ENCODE assay signal across 10 mouse cellular contexts in genomic region chr5:134468158-134468765, GRCm38 (mm10). TPM values are rescaled to one million over a fixed set of nuclear protein-coding genes. Genes with fewer than 3 reads are reported as not detected.
DNase-seq lines count a peak whose midpoint lies in the region; ATAC-seq and TF ChIP-seq lines count a peak whose summit lies in the region.
"Had no signal": no experiment of that assay in that cellular context is flagged by ENCODE, and none has a peak within 500 bp of the region (broad histone marks: within the 10 kb centered on the region; RNA-seq: fewer than 3 reads in every experiment).

No protein-coding gene starts in this region.

- H3K4me3 ChIP-seq in intestine, postnatal 0 days (ENCODE audit: low read depth, low read length): no peak overlapping the region
- H3K4me3 ChIP-seq in intestine, embryonic 15.5 days (replicated peaks): no peak overlapping the region
- H3K4me3 ChIP-seq in midbrain, embryonic 15.5 days: no peak overlapping the region
- H3K4me3 ChIP-seq: myocyte had no signal

- no peak for DNase-seq in kidney, adult 9 months
- DNase-seq in gastrocnemius, postnatal 4 days (ENCODE audit: low spot score in 2 of 2): no peak

- no peaks in the 10 kb centered on the region for H3K9me3 ChIP-seq in intestine, postnatal 0 days (ENCODE audit: control insufficient read depth)
- H3K9me3 ChIP-seq in intestine, embryonic 15.5 days: no peaks in the 10 kb centered on the region
- no peaks in the 10 kb centered on the region for H3K9me3 ChIP-seq in midbrain, embryonic 15.5 days

- H3K4me1 ChIP-seq in intestine, postnatal 0 days (replicated peaks; ENCODE audit: control insufficient read depth, insufficient read depth, low read length): no peaks in the 10 kb centered on the region
- peaks cover 21% of the 10 kb centered on the region for H3K4me1 ChIP-seq in intestine, embryonic 15.5 days (replicated peaks)
- peaks cover 13% of the 10 kb centered on the region for H3K4me1 ChIP-seq in midbrain, embryonic 15.5 days

- H3K9ac ChIP-seq in intestine, postnatal 0 days (ENCODE audit: low read depth, low read length): 0 out of 2 replicates have a peak overlapping the region, but pooled peaks have one; percentile 17
- no peak overlapping the region for H3K9ac ChIP-seq in intestine, embryonic 15.5 days
- no peak overlapping the region for H3K9ac ChIP-seq in midbrain, embryonic 15.5 days

- H3K4me2 ChIP-seq in intestine, postnatal 0 days (replicated peaks; ENCODE audit: low read depth): no peak overlapping the region
- no peak overlapping the region for H3K4me2 ChIP-seq in intestine, embryonic 15.5 days (replicated peaks)
- H3K4me2 ChIP-seq in midbrain, embryonic 15.5 days: no peak overlapping the region

- H3K27me3 ChIP-seq in intestine, postnatal 0 days (replicated peaks; ENCODE audit: control insufficient read depth, insufficient read depth, low read length): no peaks in the 10 kb centered on the region
- no peaks in the 10 kb centered on the region for H3K27me3 ChIP-seq in intestine, embryonic 15.5 days (replicated peaks)
- H3K27me3 ChIP-seq in midbrain, embryonic 15.5 days (replicated peaks): no peaks in the 10 kb centered on the region

- H3K36me3 ChIP-seq in intestine, postnatal 0 days (ENCODE audit: control insufficient read depth, insufficient read depth): no peaks in the 10 kb centered on the region
- no peaks in the 10 kb centered on the region for H3K36me3 ChIP-seq in intestine, embryonic 15.5 days
- no peaks in the 10 kb centered on the region for H3K36me3 ChIP-seq in midbrain, embryonic 15.5 days (replicated peaks)

- WGBS in intestine, postnatal 0 days: 69% methylated on average over 10 of the region's 10 CpGs
- WGBS in intestine, embryonic 15.5 days: 66% methylated on average over 10 of the region's 10 CpGs
- 61% methylated on average over 10 of the region's 10 CpGs for WGBS in midbrain, embryonic 15.5 days

- no peak for ATAC-seq in intestine, postnatal 0 days
- no peak for ATAC-seq in intestine, embryonic 15.5 days
- 0 out of 2 replicates have a peak, but pooled peaks have one; percentile 37 for ATAC-seq in common myeloid progenitor, adult 5-6 weeks (replicated peaks; ENCODE audit: low read depth, poor library complexity, severe bottlenecking)
- ATAC-seq in granulocyte monocyte progenitor cell, adult 5-6 weeks (replicated peaks; ENCODE audit: poor library complexity, severe bottlenecking): peak; percentile 87
- ATAC-seq in midbrain, embryonic 15.5 days (replicated peaks): no peak
- ATAC-seq: activated CD4-positive, CD25-positive, alpha-beta regulatory T cell, adult 4 months had no signal

- no peak for TF ChIP-seq CTCF in intestine, postnatal 0 days (IDR thresholded peaks at IDR 0.05; ENCODE audit: low read depth)

- H3K27ac ChIP-seq in intestine, postnatal 0 days (ENCODE audit: low read depth, low read length): no peak overlapping the region
- no peak overlapping the region for H3K27ac ChIP-seq in intestine, embryonic 15.5 days
- H3K27ac ChIP-seq in midbrain, embryonic 15.5 days: peak overlapping the region; percentile 4; the same call in 1 of the 2 replicates
- H3K27ac ChIP-seq: kidney, postnatal 0 days had no signal

RNA-seq across cellular contexts. Expression of gene Gtf2ird1, which starts 11.7 kb away (rescaled TPM):
- 42.8 and 46.8 TPM in 2 replicates for polyA plus RNA-seq in intestine, postnatal 0 days (2015; fragmentation: Nextera tagmentation; extraction: Ambion mirVana)
- 81.6 and 84.4 TPM in 2 replicates for polyA plus RNA-seq in intestine, embryonic 15.5 days (2015; fragmentation: Nextera tagmentation; extraction: Ambion mirVana)
- 14.6 and 28.2 TPM in 2 replicates for total RNA-seq in common myeloid progenitor, adult 5-6 weeks (2017)
- total RNA-seq in granulocyte monocyte progenitor cell, adult 5-6 weeks (2014; fragmentation: Nextera tagmentation): 28.2 and 43.1 TPM in 2 replicates
- 9.5 and 14.0 TPM in 2 replicates for total RNA-seq in granulocyte monocyte progenitor cell, adult 5-6 weeks (2017)
- 89.0 and 90.2 TPM in 2 replicates for polyA plus RNA-seq in midbrain, embryonic 15.5 days (2015; fragmentation: Nextera tagmentation; extraction: Ambion mirVana)
- 10 to 100 TPM; 50.0 to 57.8 TPM for total RNA-seq in gastrocnemius, postnatal 4 days (2021)

Comparison
In these comparisons a context has a peak if more than half of its experiments do, and no peak if none do; other contexts are left out.
1. ATAC-seq: peak in common myeloid progenitor, adult 5-6 weeks (single experiment) and granulocyte monocyte progenitor cell, adult 5-6 weeks (single experiment); none in intestine, postnatal 0 days (single experiment), intestine, embryonic 15.5 days (single experiment) and midbrain, embryonic 15.5 days (single experiment).